Mouse (Mus musculus) ovary, postnatal 14 days (tissue): ENCODE data around the gene Arntl2.
"Not testable (repeated sequence)": the region's sequence is repeated elsewhere in the genome, so short reads cannot be mapped to it uniquely, and the experiment has no call there.

Experiments
- DNase-seq: peaks from one replicate; pipeline ENCODE4 v3.0.0; 2022; ENCODE audit warnings: low spot score

The Arntl2 gene

GRCm38 (mm10) chr6:146848281-146848680 lies 52.4 kb downstream of the Arntl2 start:
- no peak for DNase-seq

- DNase-seq = no peak
Observed at GRCm38 (mm10) chr6:146850050-146850449, 54.2 kb downstream of the Arntl2 start, which contains the start of gene Smco2. Smco2 (plus strand) TSS chr6:146850104.

- no peak for DNase-seq
Observed at GRCm38 (mm10) chr6:146851916-146852315, 56.1 kb downstream of the Arntl2 start.

- no peak for DNase-seq
Observed at GRCm38 (mm10) chr6:146852739-146853138, 56.9 kb downstream of the Arntl2 start.

GRCm38 (mm10) chr6:146855185-146855584 lies 59.3 kb downstream of the Arntl2 start:
- no peak for DNase-seq

- no peak for DNase-seq
Observed at GRCm38 (mm10) chr6:146857386-146857785, 61.5 kb downstream of the Arntl2 start.

- no peak for DNase-seq
Observed at GRCm38 (mm10) chr6:146863154-146863553, 67.3 kb downstream of the Arntl2 start.

- not testable (repeated sequence) for DNase-seq
Observed at GRCm38 (mm10) chr6:146864370-146864769, 68.5 kb downstream of the Arntl2 start.

- DNase-seq = no peak
Observed at GRCm38 (mm10) chr6:146865701-146866100, 69.8 kb downstream of the Arntl2 start.

- no peak for DNase-seq
Observed at GRCm38 (mm10) chr6:146871975-146872374, 76.1 kb downstream of the Arntl2 start.

- no peak for DNase-seq
Observed at GRCm38 (mm10) chr6:146874415-146874814, 78.6 kb downstream of the Arntl2 start.

GRCm38 (mm10) chr6:146876820-146877219 lies 81.0 kb downstream of the Arntl2 start:
- no peak for DNase-seq

- DNase-seq = no peak
Observed at GRCm38 (mm10) chr6:146877425-146878045, 81.7 kb downstream of the Arntl2 start.

GRCm38 (mm10) chr6:146878926-146879325 lies 83.1 kb downstream of the Arntl2 start:
- no peak for DNase-seq

- DNase-seq = no peak
Observed at GRCm38 (mm10) chr6:146879856-146880255, 84.0 kb downstream of the Arntl2 start.

- DNase-seq = no peak
Observed at GRCm38 (mm10) chr6:146880296-146880695, 84.4 kb downstream of the Arntl2 start.

GRCm38 (mm10) chr6:146881896-146882770 lies 86.3 kb downstream of the Arntl2 start:
- DNase-seq = no peak
